Mouse (Mus musculus) lung, adult 2 months (tissue): ENCODE data around the gene Rnf126.

Source experiments
- CTCF ChIP-seq: fragments of 200-500 bp; IDR thresholded peaks from 2 replicates; pipeline ENCODE4 v1.5.1; 2011; ENCODE audit warnings: mild to moderate bottlenecking, low read length, control low read depth; ENCODE audit not compliant: insufficient read depth
- POLR2A ChIP-seq: fragments of 200-500 bp; IDR thresholded peaks from 2 replicates; pipeline ENCODE4 v1.6.1; 2011; ENCODE audit warnings: low read depth, mild to moderate bottlenecking, control low read depth, low read length, borderline replicate concordance; ENCODE audit errors: extremely low read depth

GRCm38 (mm10) chr10:79798289-79798928 lies 31.7 kb upstream of the Rnf126 start:
- TF ChIP-seq CTCF (no peak), POLR2A (no peak)
